Mouse (Mus musculus) c-Kit-positive CD71-negative TER-119-negative erythroid progenitor cells, embryonic 14.5 days (primary cell): ENCODE data around the gene Slc26a5.

Source experiments
- DNase-seq: peaks from one replicate; pipeline ENCODE4 v3.0.0-alpha.2; 2013; ENCODE audit warnings: low read depth

Slc26a5 gene

DNA sequence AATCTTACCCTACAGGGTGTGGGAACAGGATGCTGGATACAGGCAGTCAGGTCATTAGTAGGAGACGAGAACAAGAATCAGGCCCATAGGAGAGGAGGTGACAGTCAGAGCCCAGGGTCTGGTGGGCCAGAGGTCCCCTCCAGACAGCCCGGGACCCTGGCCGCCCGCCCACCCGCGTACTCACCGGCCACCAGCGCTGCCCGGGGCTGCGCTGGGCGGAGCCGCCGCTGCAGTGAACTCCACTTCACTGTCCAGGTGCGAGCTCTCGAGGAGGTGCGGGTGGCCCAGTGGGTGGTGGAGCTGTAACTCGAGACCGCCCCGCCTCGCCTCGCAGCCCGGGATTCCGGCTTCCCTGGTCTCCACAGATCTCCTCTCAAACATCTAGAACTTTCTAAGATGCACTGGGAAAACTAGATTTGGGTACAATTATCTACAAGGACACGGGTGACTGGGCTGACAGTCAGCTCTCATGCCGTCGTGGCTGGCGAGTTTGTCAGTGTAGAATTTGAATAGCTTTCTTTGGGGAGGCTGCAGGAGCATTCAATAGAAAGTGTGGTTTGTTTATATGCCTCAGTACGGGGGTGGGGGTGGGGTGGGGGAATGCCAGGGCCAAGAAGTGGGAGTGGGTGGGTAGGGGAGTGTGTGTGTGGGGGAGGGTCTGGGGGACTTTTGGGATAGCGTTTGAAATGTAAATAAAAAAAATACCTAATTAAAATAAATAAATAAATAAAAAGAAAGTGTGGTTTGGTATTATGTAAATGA lies at the start of gene Slc26a5:
TSS of gene Slc26a5 (minus strand) at position 259 of the 762 bp plus-strand sequence.
- DNase-seq: no peak

GRCm38 (mm10) chr5:21914776-21915175 lies 49.4 kb upstream of the Slc26a5 start:
- DNase-seq: no peak

GRCm38 (mm10) chr5:21912835-21913530 lies 47.6 kb upstream of the Slc26a5 start:
- no peak for DNase-seq

DNA sequence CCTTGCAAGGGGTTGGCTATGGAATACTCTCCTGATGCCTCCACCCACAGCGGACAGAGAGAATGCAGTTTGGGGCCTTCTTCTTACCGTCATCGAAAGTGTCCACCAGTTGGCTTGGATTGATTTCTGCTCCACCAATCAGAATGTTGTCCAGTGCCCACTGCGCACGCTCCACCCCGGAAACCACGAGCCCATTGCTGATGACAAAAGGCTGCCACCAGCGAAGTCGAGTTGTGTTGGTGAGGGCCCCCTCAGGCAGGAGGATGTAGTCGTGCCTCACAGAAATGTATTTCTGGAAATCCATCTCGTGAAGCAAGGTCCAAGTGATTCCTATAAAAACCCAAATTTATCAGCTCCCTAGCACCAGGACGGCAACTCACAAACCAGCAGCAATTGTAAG lies 45.3 kb upstream of the Slc26a5 start:
- DNase-seq: no peak

DNA sequence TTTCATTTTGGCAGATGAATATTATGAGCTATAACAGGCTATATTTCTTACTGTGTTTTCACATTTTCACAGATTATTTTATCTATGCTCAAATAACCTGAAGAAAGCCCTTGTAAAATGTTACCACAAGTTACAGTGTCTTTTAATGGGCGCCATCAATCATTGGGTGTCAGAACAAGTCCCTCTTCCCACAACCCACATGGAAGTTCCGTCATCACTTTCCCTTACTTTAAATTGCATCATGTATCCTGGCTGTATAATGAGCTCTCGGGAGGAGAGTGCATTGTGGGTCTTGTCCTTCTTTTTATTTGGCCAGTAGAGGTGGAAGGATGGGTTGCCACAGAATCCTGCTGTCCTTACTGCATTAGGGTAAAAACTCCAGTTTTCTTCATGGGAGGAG lies 44.3 kb upstream of the Slc26a5 start:
- DNase-seq: no peak

DNA sequence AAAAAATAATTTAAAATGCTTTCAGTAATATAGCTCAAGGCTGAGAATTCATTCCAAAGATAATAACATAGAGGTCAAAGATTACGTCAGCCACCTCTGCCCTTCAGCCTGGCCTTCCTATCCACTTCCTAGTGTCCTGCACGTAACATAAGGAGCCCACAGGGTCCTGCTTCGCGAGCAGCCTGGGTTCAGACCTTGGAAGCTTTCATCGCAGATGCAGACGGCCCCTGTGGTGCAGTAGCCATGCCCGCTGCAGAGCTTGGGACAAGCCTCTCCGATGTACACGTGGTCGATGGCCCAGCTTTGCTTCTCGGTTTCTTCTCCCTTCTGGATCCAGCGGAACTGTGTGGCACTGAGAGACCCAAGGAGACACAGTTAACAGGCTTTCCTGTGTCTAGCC lies 36.0 kb upstream of the Slc26a5 start:
- no peak for DNase-seq

DNA sequence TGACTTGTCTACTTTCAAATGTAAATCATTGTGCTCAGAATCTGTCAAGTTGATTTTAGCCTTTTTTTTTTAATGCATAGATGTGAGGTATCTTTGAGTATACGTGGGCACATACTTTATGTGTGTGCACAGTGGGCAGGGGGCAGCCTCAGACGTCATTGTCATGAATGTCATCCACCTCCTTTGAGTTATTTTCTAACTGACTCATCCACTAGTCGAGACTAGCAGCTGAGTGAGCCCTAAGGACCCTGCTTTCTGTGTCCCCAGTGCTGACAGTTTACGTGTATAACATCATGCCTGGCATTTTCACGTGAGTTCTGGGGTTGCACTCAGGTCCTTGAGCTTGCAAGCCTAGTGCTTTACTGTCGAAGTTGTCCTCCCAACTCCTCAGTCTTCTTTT lies 35.5 kb upstream of the Slc26a5 start:
- DNase-seq: no peak

DNA sequence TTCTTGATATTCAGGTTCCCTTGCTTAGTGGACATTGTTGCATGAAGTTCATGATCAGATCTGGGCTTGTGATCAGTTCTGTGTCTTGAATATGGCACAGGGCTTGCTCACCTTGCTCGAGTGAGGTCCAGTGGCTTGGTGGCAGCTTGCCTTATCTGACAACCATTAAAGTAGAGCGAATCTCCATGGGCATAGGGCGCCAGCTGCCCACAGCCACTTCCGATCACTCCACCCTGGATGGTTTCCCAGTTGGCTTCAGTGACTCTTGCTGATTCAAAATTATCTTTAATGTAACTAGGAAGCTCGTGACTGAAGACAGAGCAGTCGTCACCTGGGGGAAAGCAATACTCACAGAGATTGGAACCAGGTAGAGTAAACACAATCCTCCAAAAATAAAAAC lies 33.5 kb upstream of the Slc26a5 start:
- no peak for DNase-seq

DNA sequence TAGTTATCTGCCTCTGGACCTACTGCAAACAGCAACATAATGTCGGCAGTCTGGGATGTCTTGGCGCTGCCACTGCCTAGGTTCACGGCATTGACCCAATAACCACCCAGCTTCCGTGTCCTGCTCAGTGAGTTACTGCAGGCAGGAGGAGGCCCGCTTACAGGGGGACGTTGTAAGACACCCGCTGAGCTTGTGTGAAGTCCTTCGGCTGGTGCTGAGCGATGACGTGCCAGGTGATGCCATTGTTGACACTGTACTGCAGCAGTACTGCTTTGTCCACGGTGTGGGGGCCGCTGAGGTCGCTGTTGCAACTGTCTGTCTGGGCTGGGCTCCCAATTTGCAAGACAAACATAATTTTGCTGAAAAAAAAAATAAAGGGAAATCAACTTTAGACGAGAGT lies 31.2 kb upstream of the Slc26a5 start:
- no peak for DNase-seq

DNA sequence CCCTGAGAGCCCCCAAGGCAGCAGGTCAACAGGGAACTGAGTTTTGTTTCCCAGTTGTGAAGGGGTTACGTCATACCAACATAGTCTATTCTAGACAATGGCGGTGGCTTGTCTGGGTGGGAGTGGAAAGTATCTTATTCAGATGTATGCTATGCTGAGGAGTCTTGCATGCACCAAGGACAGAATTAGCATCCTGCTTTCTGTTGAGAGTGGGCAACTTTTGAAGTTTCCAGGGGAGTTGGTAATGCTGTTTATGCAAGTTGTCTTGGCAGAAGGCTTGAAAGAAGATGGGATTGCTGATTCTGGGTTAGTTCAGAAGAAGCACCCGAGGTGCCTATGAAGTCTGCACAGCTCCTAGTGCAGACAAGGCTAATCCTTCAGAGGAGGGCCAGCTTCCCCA lies 28.8 kb upstream of the Slc26a5 start:
- DNase-seq: no peak

DNA sequence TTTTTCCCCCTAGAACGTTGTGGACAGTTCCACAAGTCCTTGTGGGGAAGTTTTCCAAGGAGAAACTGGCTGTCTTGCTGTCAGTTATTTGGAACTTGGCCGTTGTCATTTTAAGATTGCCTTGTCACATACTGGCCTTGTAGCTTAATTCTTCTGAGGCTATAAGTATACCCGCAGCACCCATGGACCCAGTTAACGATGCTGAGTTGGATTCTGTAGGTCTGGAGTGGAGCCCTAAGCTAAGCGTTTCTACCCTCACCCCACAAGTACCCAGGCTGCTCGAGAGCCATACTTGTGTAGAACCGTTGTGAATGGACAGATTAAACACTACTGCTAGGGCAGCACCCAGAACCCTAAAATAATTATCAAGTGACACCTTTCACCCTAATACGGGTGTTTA lies 1.3 kb upstream of the Slc26a5 start:
- DNase-seq: no peak

DNA sequence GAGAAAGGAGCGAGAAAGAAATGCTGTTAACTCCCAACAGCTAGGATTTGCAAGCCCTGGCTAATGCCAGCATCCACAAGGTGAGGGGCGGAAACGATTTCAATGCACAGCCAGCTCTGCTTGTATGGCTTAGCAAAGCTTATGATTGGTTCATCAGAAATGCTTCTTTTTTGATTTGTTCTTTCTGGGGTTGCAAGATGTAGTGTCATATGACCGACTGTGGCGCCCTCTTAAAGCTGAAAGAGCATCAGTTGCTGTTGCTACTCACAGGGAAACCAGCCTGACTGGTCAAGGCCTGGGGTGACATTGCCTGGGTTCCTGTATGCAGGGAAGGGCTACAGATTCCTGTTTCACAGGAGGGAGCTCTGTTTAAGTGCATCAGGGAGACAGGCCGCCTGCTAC lies 908 bp upstream of the Slc26a5 start:
- no peak for DNase-seq

DNA sequence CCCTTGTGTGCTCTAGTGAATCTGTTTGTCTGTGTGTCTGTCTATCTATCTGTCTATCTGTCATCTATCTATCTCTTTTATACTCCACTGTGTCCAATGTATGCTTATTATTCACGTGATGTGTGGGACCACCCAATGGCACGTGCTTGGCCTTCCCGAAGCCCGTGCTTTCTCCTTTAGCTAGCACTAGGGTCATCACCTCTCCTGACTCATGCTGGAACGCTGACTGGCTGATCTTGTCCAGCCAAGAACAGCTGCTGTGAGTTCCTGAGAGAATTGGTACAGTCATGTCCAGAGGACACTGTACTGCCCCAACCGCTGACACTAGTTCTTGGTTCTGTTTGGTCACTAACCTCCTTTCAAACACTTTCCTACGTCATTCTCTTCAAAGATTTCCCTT lies 6.8 kb downstream of the Slc26a5 start:
- no peak for DNase-seq

GRCm38 (mm10) chr5:21851679-21852340 lies 13.6 kb downstream of the Slc26a5 start:
- no peak for DNase-seq

- no peak for DNase-seq
Observed at GRCm38 (mm10) chr5:21847438-21847837, 18.0 kb downstream of the Slc26a5 start.

GRCm38 (mm10) chr5:21846616-21847290 lies 18.7 kb downstream of the Slc26a5 start:
- DNase-seq: no peak

- no peak for DNase-seq
Observed at GRCm38 (mm10) chr5:21844676-21845075, 20.7 kb downstream of the Slc26a5 start.

GRCm38 (mm10) chr5:21831761-21832160 lies 33.6 kb downstream of the Slc26a5 start:
- no peak for DNase-seq

DNA sequence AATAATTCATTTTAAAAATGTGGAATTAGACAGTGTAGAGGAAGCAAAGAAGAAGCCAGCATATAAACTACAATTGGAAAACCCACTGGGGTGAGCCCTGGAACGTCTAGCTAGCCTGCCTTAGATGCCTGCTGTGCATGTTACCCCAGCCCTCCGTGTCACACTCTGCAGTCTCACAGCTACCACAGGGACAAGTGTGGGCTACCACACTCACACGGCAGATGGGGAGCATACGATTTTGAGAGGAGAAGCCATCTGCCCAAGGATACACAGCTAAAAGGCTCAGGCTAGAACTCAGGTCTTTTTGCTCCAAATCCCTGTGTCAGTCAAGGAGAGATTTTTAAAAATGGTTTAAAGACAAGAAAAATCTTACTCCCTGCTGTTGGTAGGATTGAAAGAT lies 36.5 kb downstream of the Slc26a5 start:
- DNase-seq: no peak

- no peak for DNase-seq
Observed at GRCm38 (mm10) chr5:21827643-21828042, 37.8 kb downstream of the Slc26a5 start.

- DNase-seq: no peak
Observed at GRCm38 (mm10) chr5:21826370-21826769, 39.0 kb downstream of the Slc26a5 start.

GRCm38 (mm10) chr5:21813994-21814393 lies 51.4 kb downstream of the Slc26a5 start:
- DNase-seq: peak; percentile 17

DNA sequence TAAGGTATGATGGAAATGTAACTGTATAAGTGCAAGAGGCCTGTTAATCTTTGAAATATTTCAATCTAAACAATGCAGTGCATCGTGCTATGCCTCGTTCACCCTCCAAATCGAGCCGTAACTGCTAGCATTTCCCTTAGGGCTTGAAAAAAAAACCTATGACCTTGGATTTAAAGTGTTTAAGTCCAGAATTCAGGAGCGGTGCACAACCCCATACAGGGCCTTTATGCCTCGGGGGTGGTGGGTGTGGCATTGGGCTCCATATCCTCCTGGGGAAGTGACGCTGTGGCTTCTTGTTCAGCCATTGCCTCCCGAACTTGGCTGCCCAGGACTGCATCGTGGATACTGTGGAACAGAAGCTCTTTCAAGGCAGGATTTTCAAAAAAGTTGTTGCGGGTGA lies 54.5 kb downstream of the Slc26a5 start:
- no peak for DNase-seq
